Mouse (Mus musculus): ENCODE measurements around the gene Trak1. TPM values are rescaled to one million over a fixed set of nuclear protein-coding genes. Genes with fewer than 3 reads are reported as not detected.

The Trak1 gene
- polyA plus RNA-seq, 2 experiments = 2.9 to 3.1 TPM

GRCm38 (mm10) chr9:121400608-121401007 is 103.3 kb downstream of the Trak1 start:
- WGBS (ENCODE audit: insufficient replicate concordance) = 78% methylated on average over 8 of the region's 8 CpGs
- no peak overlapping the region for H3K27ac ChIP-seq
- no peaks in the 10 kb centered on the region for H3K27me3 ChIP-seq (ENCODE audit: control insufficient read depth, insufficient read depth, low read length)
- H3K4me1 ChIP-seq (replicated peaks; ENCODE audit: control insufficient read depth in 2 of 2, insufficient read depth in 2 of 2, low read length in 1 of 2) = no peaks in the 10 kb centered on the region
- no peaks in the 10 kb centered on the region for H3K9me3 ChIP-seq (ENCODE audit: control insufficient read depth, low read length)
- DNase-seq (ENCODE audit: low read depth in 3 of 3, low spot score in 3 of 3) (no peak), ATAC-seq (ENCODE audit: insufficient read depth) (no peak)
- no peak overlapping the region for H3K4me2 ChIP-seq (ENCODE audit: low read depth)
- H3K36me3 ChIP-seq (replicated peaks; ENCODE audit: control insufficient read depth, insufficient read depth, low read depth) = no peaks in the 10 kb centered on the region
- TF ChIP-seq EP300 (IDR thresholded peaks at IDR 0.05; ENCODE audit: low read depth) (no peak), CTCF (IDR thresholded peaks at IDR 0.05; ENCODE audit: low read depth) (no peak)
- H3K4me3 ChIP-seq (ENCODE audit: insufficient read depth in 1 of 2, low read depth in 2 of 2, low read length in 2 of 2) = no peak overlapping the region
- no peak overlapping the region for H3K9ac ChIP-seq (replicated peaks)

DNA sequence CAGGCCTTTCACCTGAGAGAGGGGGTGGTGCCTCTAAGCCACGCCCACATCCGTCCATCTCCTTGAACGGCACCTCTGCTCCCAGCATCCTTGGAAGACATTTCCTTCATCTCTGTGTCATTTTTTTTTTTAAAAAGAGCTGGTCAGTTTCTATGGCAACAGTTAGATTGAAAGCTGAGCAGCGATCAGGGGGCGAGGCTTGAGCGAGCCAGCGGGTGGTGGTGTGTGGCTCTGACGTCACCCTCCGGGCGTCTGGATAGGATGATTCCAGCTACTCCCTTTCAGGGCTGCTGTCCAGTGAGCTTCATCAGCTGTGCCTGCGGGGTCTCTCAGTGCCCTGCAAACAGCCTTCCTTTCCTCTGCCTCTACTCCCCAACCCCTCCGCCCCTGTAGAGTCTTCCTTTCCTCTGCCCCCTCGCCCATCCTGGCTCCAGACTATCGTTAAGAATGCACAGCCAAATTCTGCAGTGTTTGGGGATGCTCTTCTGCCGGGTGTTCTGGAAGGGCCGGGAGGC is 105.9 kb downstream of the Trak1 start:
- 55% methylated on average over 16 of the region's 16 CpGs for WGBS (ENCODE audit: insufficient replicate concordance)
- no peak for DNase-seq (ENCODE audit: low read depth in 3 of 3, low spot score in 3 of 3)
- TF ChIP-seq CTCF (IDR thresholded peaks at IDR 0.05; ENCODE audit: low read depth) (no peak), EP300 (IDR thresholded peaks at IDR 0.05; ENCODE audit: low read depth) (no peak)

DNA sequence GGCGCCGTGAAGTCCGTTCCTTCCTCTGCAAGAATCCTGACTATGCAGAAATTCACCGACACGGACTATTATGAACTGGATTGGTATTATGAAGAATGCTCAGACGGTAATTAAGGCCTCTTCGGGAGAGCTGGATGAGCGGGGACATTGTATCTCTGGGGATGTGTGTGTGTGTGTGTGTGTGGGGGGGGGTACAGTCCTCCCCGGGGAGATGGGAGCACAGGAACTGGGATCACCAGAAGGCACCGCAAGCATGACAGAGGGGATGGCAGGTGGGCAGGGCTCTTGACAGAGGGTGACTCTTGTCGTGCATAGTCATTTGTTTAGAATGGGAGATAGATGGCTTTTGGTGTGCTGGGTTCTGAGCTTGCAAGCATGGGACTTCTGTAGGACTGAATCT is 106.4 kb downstream of the Trak1 start:
- DNase-seq (ENCODE audit: low read depth in 3 of 3, low spot score in 3 of 3) = no peak
- H3K4me2 ChIP-seq (ENCODE audit: low read depth) = no peak overlapping the region; the same call in 1 of the 2 replicates

More for the DNA sequence above, 105.9 kb downstream of the Trak1 start:
- no peaks in the 10 kb centered on the region for H3K9me3 ChIP-seq (ENCODE audit: control insufficient read depth, low read length)
- no peak overlapping the region for H3K9ac ChIP-seq (replicated peaks)
- no peak overlapping the region; the same call in 1 of the 2 replicates for H3K4me2 ChIP-seq (ENCODE audit: low read depth)
- no peak for ATAC-seq (ENCODE audit: insufficient read depth)
- no peaks in the 10 kb centered on the region for H3K4me1 ChIP-seq (replicated peaks; ENCODE audit: control insufficient read depth in 2 of 2, insufficient read depth in 2 of 2, low read length in 1 of 2)
- no peaks in the 10 kb centered on the region for H3K27me3 ChIP-seq (ENCODE audit: control insufficient read depth, insufficient read depth, low read length)
- H3K4me3 ChIP-seq (ENCODE audit: insufficient read depth in 1 of 2, low read depth in 2 of 2, low read length in 2 of 2) = no peak overlapping the region
- H3K27ac ChIP-seq = no peak overlapping the region
- no peaks in the 10 kb centered on the region for H3K36me3 ChIP-seq (replicated peaks; ENCODE audit: control insufficient read depth, insufficient read depth, low read depth)

GRCm38 (mm10) chr9:121405088-121405681 is 107.9 kb downstream of the Trak1 start:
- H3K36me3 ChIP-seq (replicated peaks; ENCODE audit: control insufficient read depth, insufficient read depth, low read depth) = no peaks in the 10 kb centered on the region
- TF ChIP-seq EP300 (IDR thresholded peaks at IDR 0.05; ENCODE audit: low read depth) (no peak), CTCF (IDR thresholded peaks at IDR 0.05; ENCODE audit: low read depth) (no peak)
- H3K27ac ChIP-seq = no peak overlapping the region
- 76% methylated on average over 8 of the region's 8 CpGs for WGBS (ENCODE audit: insufficient replicate concordance)
- H3K27me3 ChIP-seq (ENCODE audit: control insufficient read depth, insufficient read depth, low read length) = no peaks in the 10 kb centered on the region
- H3K9ac ChIP-seq (replicated peaks) = no peak overlapping the region
- no peak for ATAC-seq (ENCODE audit: insufficient read depth)
- H3K4me3 ChIP-seq (ENCODE audit: insufficient read depth in 1 of 2, low read depth in 2 of 2, low read length in 2 of 2) = no peak overlapping the region
- no peak overlapping the region for H3K4me2 ChIP-seq (ENCODE audit: low read depth)
- no peak for DNase-seq (ENCODE audit: low read depth in 3 of 3, low spot score in 3 of 3)
- no peaks in the 10 kb centered on the region for H3K4me1 ChIP-seq (replicated peaks; ENCODE audit: control insufficient read depth in 2 of 2, insufficient read depth in 2 of 2, low read length in 1 of 2)
- no peaks in the 10 kb centered on the region for H3K9me3 ChIP-seq (ENCODE audit: control insufficient read depth, low read length)

More for the DNA sequence above, 106.4 kb downstream of the Trak1 start:
- no peaks in the 10 kb centered on the region for H3K9me3 ChIP-seq (ENCODE audit: control insufficient read depth, low read length)
- H3K9ac ChIP-seq (replicated peaks) = no peak overlapping the region
- no peak for TF ChIP-seq CTCF (IDR thresholded peaks at IDR 0.05; ENCODE audit: low read depth)
- TF ChIP-seq EP300 (IDR thresholded peaks at IDR 0.05; ENCODE audit: low read depth) = no peak
- H3K27me3 ChIP-seq (ENCODE audit: control insufficient read depth, insufficient read depth, low read length) = no peaks in the 10 kb centered on the region
- no peak overlapping the region for H3K4me3 ChIP-seq (ENCODE audit: insufficient read depth in 1 of 2, low read depth in 2 of 2, low read length in 2 of 2)
- H3K36me3 ChIP-seq (replicated peaks; ENCODE audit: control insufficient read depth, insufficient read depth, low read depth) = no peaks in the 10 kb centered on the region
- WGBS (ENCODE audit: insufficient replicate concordance) = 80% methylated on average over 11 of the region's 11 CpGs
- ATAC-seq (ENCODE audit: insufficient read depth) = no peak
- H3K27ac ChIP-seq = no peak overlapping the region
- H3K4me1 ChIP-seq (replicated peaks; ENCODE audit: control insufficient read depth in 2 of 2, insufficient read depth in 2 of 2, low read length in 1 of 2) = no peaks in the 10 kb centered on the region

DNA sequence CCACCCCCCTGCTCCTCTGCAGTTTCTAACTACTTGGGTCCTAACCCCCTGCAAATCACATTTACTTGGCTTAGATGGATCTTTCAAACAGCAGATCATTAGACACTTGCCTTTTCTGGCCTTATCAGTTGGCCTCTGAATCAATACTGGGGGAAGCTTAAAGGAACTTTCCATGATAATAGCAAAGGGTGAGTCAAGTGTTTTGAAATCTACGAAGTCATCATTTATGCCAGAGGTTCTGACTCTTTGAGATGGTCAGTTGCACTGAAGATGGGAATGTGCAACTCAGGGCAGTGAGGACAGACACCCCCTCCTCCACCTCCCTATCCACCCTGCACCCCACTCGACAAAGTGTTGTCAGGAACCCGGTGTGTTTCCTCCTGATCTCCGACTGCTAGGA is 108.5 kb downstream of the Trak1 start:
- H3K4me2 ChIP-seq (ENCODE audit: low read depth) = no peak overlapping the region
- no peaks in the 10 kb centered on the region for H3K36me3 ChIP-seq (replicated peaks; ENCODE audit: control insufficient read depth, insufficient read depth, low read depth)
- no peak for DNase-seq (ENCODE audit: low read depth in 3 of 3, low spot score in 3 of 3)
- H3K4me3 ChIP-seq (ENCODE audit: insufficient read depth in 1 of 2, low read depth in 2 of 2, low read length in 2 of 2) = no peak overlapping the region
- no peaks in the 10 kb centered on the region for H3K27me3 ChIP-seq (ENCODE audit: control insufficient read depth, insufficient read depth, low read length)
- ATAC-seq (ENCODE audit: insufficient read depth) = no peak
- no peaks in the 10 kb centered on the region for H3K9me3 ChIP-seq (ENCODE audit: control insufficient read depth, low read length)
- TF ChIP-seq EP300 (IDR thresholded peaks at IDR 0.05; ENCODE audit: low read depth) = no peak
- TF ChIP-seq CTCF (IDR thresholded peaks at IDR 0.05; ENCODE audit: low read depth) = no peak
- H3K4me1 ChIP-seq (replicated peaks; ENCODE audit: control insufficient read depth in 2 of 2, insufficient read depth in 2 of 2, low read length in 1 of 2) = no peaks in the 10 kb centered on the region
- no peak overlapping the region for H3K9ac ChIP-seq (replicated peaks)
- 84% methylated on average over 4 of the region's 4 CpGs for WGBS (ENCODE audit: insufficient replicate concordance)
- H3K27ac ChIP-seq = no peak overlapping the region

All from liver, embryonic 14.5 days (tissue).